Comparison of ENCODE assay signal across 9 mouse cellular contexts in genomic region chr17:5252436-5252835, GRCm38 (mm10).
DNase-seq lines count a peak whose midpoint lies in the region; ATAC-seq and TF ChIP-seq lines count a peak whose summit lies in the region.
"Had no signal": no experiment of that assay in that cellular context is flagged by ENCODE, and none has a peak within 500 bp of the region (broad histone marks: within the 10 kb centered on the region; RNA-seq: fewer than 3 reads in every experiment).

No protein-coding gene starts in this region.

- DNase-seq in frontal cortex, adult 2 months (ENCODE audit: extremely low spot score in 1 of 2, low spot score in 1 of 2), result peak; percentile 66 to 90
- no peak for DNase-seq in Patski (ENCODE audit: low read depth, low spot score)
- peak; percentile 82 to 90 for DNase-seq in cerebellum, postnatal 25 days
- DNase-seq in gastrocnemius, postnatal 25 days, result peak; percentile 48
- DNase-seq in layer of hippocampus, postnatal 10 days (ENCODE audit: low spot score in 2 of 2), result peak; percentile 78 to 84
- peak; percentile 70 to 83 for DNase-seq in lung, postnatal 4 days
- peak; percentile 55 to 62 for DNase-seq in spleen, postnatal 36 days (ENCODE audit: low spot score in 2 of 2)

- in situ Hi-C loops in Patski (cut with MboI; ENCODE audit: low pct_unique_long_range_greater_than_20kb), result no loop called here

- POLR2A ChIA-PET in Patski (lab: Charles Lee), result interaction anchor here (0.6 kb wide), 1 partner anchor 144 kb away, joined by 4 read pairs; no protein-coding TSS in a partner anchor

- CTCF ChIA-PET in Patski (lab: Charles Lee), result interaction anchor here (0.7 to 3.6 kb wide), 9 partner anchors 10 to 148 kb away, joined by 3 to 24 read pairs (median 5); no protein-coding TSS in a partner anchor

- no peaks in the 10 kb centered on the region for H3K27me3 ChIP-seq in Patski
- H3K27me3 ChIP-seq: limb, embryonic 12.5 days had no signal

- TF ChIP-seq CTCF in Patski (IDR thresholded peaks at IDR 0.05), result peak; percentile 90

- no peak for ATAC-seq in frontal cortex, adult (ENCODE audit: low TSS enrichment)
- ATAC-seq in Patski, result no peak
